Mouse (Mus musculus) thymus, adult 2 months (tissue): ENCODE measurements around the gene Olfr1202.

Experiments used
- CTCF ChIP-seq: fragments of 200-500 bp; IDR thresholded peaks from 2 replicates; pipeline ENCODE4 v1.5.1; 2012; ENCODE audit warnings: mild to moderate bottlenecking, control low read depth, low read length, moderate library complexity, borderline replicate concordance; ENCODE audit not compliant: control insufficient read depth, poor library complexity, insufficient read depth; ENCODE audit errors: extremely low read depth
- POLR2A ChIP-seq: fragments of 200-500 bp; IDR thresholded peaks from 2 replicates; pipeline ENCODE4 v1.6.1; 2012; ENCODE audit warnings: mild to moderate bottlenecking, low read length, control low read depth, moderate library complexity; ENCODE audit not compliant: control insufficient read depth, poor library complexity, insufficient read depth; ENCODE audit errors: extremely low read depth

- no peak for TF ChIP-seq CTCF
- no peak for TF ChIP-seq POLR2A
Measured at GRCm38 (mm10) chr2:88792736-88793135, 21.6 kb upstream of the Olfr1202 start, which contains the start of gene Olfr1201.
